Mouse (Mus musculus) forebrain, embryonic 12.5 days (tissue): ENCODE results near the gene Smarcd2. TPM values are rescaled to one million over a fixed set of nuclear protein-coding genes. Genes with fewer than 3 reads are reported as not detected.

Source experiments
- ATAC-seq: fragments of 200-750 bp; cut with Nextera tagmentation; 2 replicates; pipeline ENCODE4 v1.8.0; 2017; ENCODE audit warnings: moderate TSS enrichment; ENCODE audit not compliant: low FRiP score
- H3K27ac ChIP-seq: fragments of 300-500 bp; sonication (generic); 2 replicates; pipeline ENCODE4 v1.5.1; 2016; ENCODE audit warnings: mild to moderate bottlenecking
- H3K27me3 ChIP-seq: fragments of 300-500 bp; sonication (generic); 2 replicates; pipeline ENCODE4 v1.6.1; 2016; ENCODE audit warnings: mild to moderate bottlenecking
- H3K36me3 ChIP-seq: fragments of 300-500 bp; sonication (generic); replicated peaks from 2 replicates; pipeline ENCODE4 v1.6.1; 2016; ENCODE audit warnings: mild to moderate bottlenecking
- H3K4me1 ChIP-seq: fragments of 300-500 bp; sonication (generic); 2 replicates; pipeline ENCODE4 v1.6.1; 2016
- H3K4me2 ChIP-seq: fragments of 300-500 bp; sonication (generic); 2 replicates; pipeline ENCODE4 v1.6.1; 2016; ENCODE audit warnings: mild to moderate bottlenecking, moderate library complexity
- H3K4me3 ChIP-seq: fragments of 300-500 bp; sonication (generic); replicated peaks from 2 replicates; pipeline ENCODE4 v1.5.1; 2016; ENCODE audit warnings: mild to moderate bottlenecking
- H3K9ac ChIP-seq: fragments of 300-500 bp; sonication (generic); 2 replicates; pipeline ENCODE4 v1.6.1; 2016; ENCODE audit warnings: mild to moderate bottlenecking
- H3K9me3 ChIP-seq: fragments of 300-500 bp; sonication (generic); 2 replicates; pipeline ENCODE4 v1.6.1; 2016
- WGBS: fragments of 180-500 bp; shearing (Covaris S2); methylation state at CpG from one replicate; pipeline ENCODE4 v1.1.7; 2016; 5-methylcytosine and 5-hydroxymethylcytosine counted together
- polyA plus RNA-seq: library from polyadenylated mRNA; unstranded; fragments of >200 nt; fragmentation: Nextera tagmentation; extraction: Ambion mirVana; gene quantifications from 2 replicates; pipeline ENCODE4 v1.2.1, GENCODE M21; 2016

Gene Smarcd2
- 26.1 and 26.5 TPM in 2 replicates for polyA plus RNA-seq

- Histone ChIP-seq H3K9ac (peak within 1 kb of the TSS; percentile 92), H3K27me3 (no peaks in the 10 kb centered on the region), H3K4me3 (peak within 1 kb of the TSS; percentile 76), H3K4me2 (peak within 1 kb of the TSS; percentile 77), H3K4me1 (peaks cover 37% of the 10 kb centered on the region), H3K36me3 (no peaks in the 10 kb centered on the region), H3K27ac (peak within 1 kb of the TSS; percentile 88), H3K9me3 (no peaks in the 10 kb centered on the region)
- peak; percentile 94 for ATAC-seq
- WGBS, result under 1% methylated on average over 71 of the region's 72 CpGs
Observed at GRCm38 (mm10) chr11:106272644-106273310, at the start of gene Smarcd2. Gene Smarcd2 (minus strand): TSS chr11:106272972.

GRCm38 (mm10) chr11:106318406-106319366, 45.9 kb upstream of the Smarcd2 start:
- no peaks in the 10 kb centered on the region for H3K9me3 ChIP-seq
- no peak overlapping the region for H3K27ac ChIP-seq
- H3K9ac ChIP-seq, result no peak overlapping the region
- no peak overlapping the region for H3K4me3 ChIP-seq
- WGBS, result 80% methylated on average over 21 of the region's 21 CpGs
- H3K4me1 ChIP-seq, result no peaks in the 10 kb centered on the region
- H3K4me2 ChIP-seq, result no peak overlapping the region
- no peaks in the 10 kb centered on the region for H3K27me3 ChIP-seq
- H3K36me3 ChIP-seq, result no peaks in the 10 kb centered on the region
- no peak for ATAC-seq

GRCm38 (mm10) chr11:106317801-106318200, 45.0 kb upstream of the Smarcd2 start:
- 81% methylated on average over 7 of the region's 7 CpGs for WGBS
- no peak overlapping the region for H3K4me2 ChIP-seq
- H3K27me3 ChIP-seq, result no peaks in the 10 kb centered on the region
- no peak overlapping the region for H3K9ac ChIP-seq
- H3K4me3 ChIP-seq, result no peak overlapping the region
- no peaks in the 10 kb centered on the region for H3K9me3 ChIP-seq
- H3K27ac ChIP-seq, result no peak overlapping the region
- H3K4me1 ChIP-seq, result no peaks in the 10 kb centered on the region
- no peaks in the 10 kb centered on the region for H3K36me3 ChIP-seq
- ATAC-seq, result no peak

- H3K4me2 ChIP-seq, result no peak overlapping the region
- no peak overlapping the region for H3K4me3 ChIP-seq
- ATAC-seq, result no peak
- no peaks in the 10 kb centered on the region for H3K27me3 ChIP-seq
- no peak overlapping the region for H3K27ac ChIP-seq
- WGBS, result 86% methylated on average over 1 of the region's 1 CpGs
- H3K4me1 ChIP-seq, result no peaks in the 10 kb centered on the region
- no peaks in the 10 kb centered on the region for H3K9me3 ChIP-seq
- H3K9ac ChIP-seq, result no peak overlapping the region
- H3K36me3 ChIP-seq, result no peaks in the 10 kb centered on the region
Observed at GRCm38 (mm10) chr11:106316416-106316815, 43.6 kb upstream of the Smarcd2 start.

GRCm38 (mm10) chr11:106314333-106314812, 41.6 kb upstream of the Smarcd2 start, which contains the start of gene Cd79b:
Gene Cd79b (minus strand): TSS chr11:106314762.
- ATAC-seq, result no peak
- Histone ChIP-seq H3K27me3 (no peaks in the 10 kb centered on the region), H3K36me3 (no peaks in the 10 kb centered on the region), H3K9ac (no peak within 1 kb of the TSS), H3K4me3 (no peak within 1 kb of the TSS), H3K27ac (no peak within 1 kb of the TSS), H3K4me2 (no peak within 1 kb of the TSS), H3K4me1 (no peaks in the 10 kb centered on the region), H3K9me3 (no peaks in the 10 kb centered on the region)
- WGBS, result 87% methylated on average over 9 of the region's 9 CpGs

GRCm38 (mm10) chr11:106313533-106313932, 40.8 kb upstream of the Smarcd2 start:
- Histone ChIP-seq H3K4me2 (no peak overlapping the region), H3K9me3 (no peaks in the 10 kb centered on the region), H3K36me3 (no peaks in the 10 kb centered on the region), H3K9ac (no peak overlapping the region), H3K27ac (no peak overlapping the region), H3K4me1 (no peaks in the 10 kb centered on the region), H3K27me3 (no peaks in the 10 kb centered on the region), H3K4me3 (no peak overlapping the region)
- no peak for ATAC-seq
- WGBS, result 76% methylated on average over 5 of the region's 5 CpGs

- Histone ChIP-seq H3K9ac (no peak overlapping the region), H3K36me3 (no peaks in the 10 kb centered on the region), H3K4me3 (no peak overlapping the region), H3K27me3 (no peaks in the 10 kb centered on the region), H3K4me1 (no peaks in the 10 kb centered on the region), H3K9me3 (no peaks in the 10 kb centered on the region), H3K27ac (no peak overlapping the region), H3K4me2 (no peak overlapping the region)
- no peak for ATAC-seq
- WGBS, result 73% methylated on average over 5 of the region's 5 CpGs
Observed at GRCm38 (mm10) chr11:106310123-106310522, 37.4 kb upstream of the Smarcd2 start.

GRCm38 (mm10) chr11:106308162-106308561, 35.4 kb upstream of the Smarcd2 start:
- Histone ChIP-seq H3K4me2 (no peak overlapping the region), H3K27me3 (no peaks in the 10 kb centered on the region), H3K4me1 (no peaks in the 10 kb centered on the region), H3K4me3 (no peak overlapping the region), H3K36me3 (no peaks in the 10 kb centered on the region), H3K9ac (no peak overlapping the region), H3K9me3 (no peaks in the 10 kb centered on the region), H3K27ac (no peak overlapping the region)
- no peak for ATAC-seq
- WGBS, result 88% methylated on average over 11 of the region's 11 CpGs

GRCm38 (mm10) chr11:106307432-106307831, 34.7 kb upstream of the Smarcd2 start:
- no peak for ATAC-seq
- Histone ChIP-seq H3K4me1 (no peaks in the 10 kb centered on the region), H3K27me3 (no peaks in the 10 kb centered on the region), H3K9me3 (no peaks in the 10 kb centered on the region), H3K4me2 (no peak overlapping the region), H3K36me3 (no peaks in the 10 kb centered on the region), H3K27ac (no peak overlapping the region), H3K9ac (no peak overlapping the region), H3K4me3 (no peak overlapping the region)
- 86% methylated on average over 5 of the region's 5 CpGs for WGBS

GRCm38 (mm10) chr11:106306758-106307157, 34.0 kb upstream of the Smarcd2 start:
- ATAC-seq, result no peak
- 81% methylated on average over 9 of the region's 9 CpGs for WGBS

GRCm38 (mm10) chr11:106306065-106306385, 33.3 kb upstream of the Smarcd2 start:
- WGBS, result 90% methylated on average over 3 of the region's 3 CpGs
- H3K9ac ChIP-seq, result no peak overlapping the region
- no peaks in the 10 kb centered on the region for H3K4me1 ChIP-seq
- no peaks in the 10 kb centered on the region for H3K9me3 ChIP-seq
- H3K36me3 ChIP-seq, result no peaks in the 10 kb centered on the region
- no peak overlapping the region for H3K4me3 ChIP-seq
- no peak overlapping the region for H3K27ac ChIP-seq
- no peak for ATAC-seq
- H3K4me2 ChIP-seq, result no peak overlapping the region
- no peaks in the 10 kb centered on the region for H3K27me3 ChIP-seq

More at GRCm38 (mm10) chr11:106306758-106307157, 34.0 kb upstream of the Smarcd2 start:
- H3K4me2 ChIP-seq, result no peak overlapping the region
- no peak overlapping the region for H3K9ac ChIP-seq
- H3K4me1 ChIP-seq, result no peaks in the 10 kb centered on the region
- H3K27ac ChIP-seq, result no peak overlapping the region
- H3K9me3 ChIP-seq, result no peaks in the 10 kb centered on the region
- H3K27me3 ChIP-seq, result no peaks in the 10 kb centered on the region
- H3K36me3 ChIP-seq, result no peaks in the 10 kb centered on the region
- no peak overlapping the region for H3K4me3 ChIP-seq

- no peak overlapping the region for H3K4me3 ChIP-seq
- H3K36me3 ChIP-seq, result no peaks in the 10 kb centered on the region
- H3K27me3 ChIP-seq, result no peaks in the 10 kb centered on the region
- H3K9me3 ChIP-seq, result no peaks in the 10 kb centered on the region
- no peak overlapping the region for H3K4me2 ChIP-seq
- H3K27ac ChIP-seq, result no peak overlapping the region
- WGBS, result 83% methylated on average over 10 of the region's 10 CpGs
- no peak for ATAC-seq
- no peaks in the 10 kb centered on the region for H3K4me1 ChIP-seq
- no peak overlapping the region for H3K9ac ChIP-seq
Observed at GRCm38 (mm10) chr11:106305348-106306064, 32.7 kb upstream of the Smarcd2 start.
